Mouse (Mus musculus): ENCODE results near the gene Mdn1.

DNA sequence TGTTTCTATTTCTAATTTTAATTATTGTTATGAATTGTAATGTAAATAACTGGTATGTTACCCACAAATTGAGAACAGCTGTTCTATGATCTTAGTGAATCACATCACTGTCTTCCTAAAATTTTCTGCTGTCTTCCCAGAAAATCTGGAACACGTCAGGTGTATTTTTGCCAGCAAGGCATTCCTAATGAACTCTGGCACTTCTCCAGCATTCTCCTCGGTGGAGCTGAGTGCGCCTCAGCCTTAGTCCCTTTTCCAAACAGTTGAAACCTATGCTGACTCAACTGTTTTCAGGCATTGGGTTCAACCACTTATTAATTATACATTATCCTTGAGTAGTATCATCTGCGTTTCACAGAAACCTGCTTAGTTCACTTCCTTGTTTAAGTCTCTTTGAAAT lies 25.6 kb downstream of the Mdn1 start:
- TF ChIP-seq CTCF (IDR thresholded peaks at IDR 0.05; ENCODE audit: low read depth) (no peak), EP300 (optimal IDR thresholded peaks at IDR 0.05) (no peak)

All from stomach, postnatal 0 days (tissue).